Mouse (Mus musculus) heart, embryonic 10.5 days (tissue): ENCODE measurements around the gene Med23. TPM values are rescaled to one million over a fixed set of nuclear protein-coding genes. Genes with fewer than 3 reads are reported as not detected.

Source experiments
- DNase-seq: peaks from one replicate; pipeline ENCODE4 v3.0.0-alpha.2; 2017; ENCODE audit warnings: low spot score
- H3K27ac ChIP-seq: fragments of 300-500 bp; sonication (generic); 2 replicates; pipeline ENCODE4 v1.5.1; 2016; ENCODE audit warnings: mild to moderate bottlenecking
- H3K27me3 ChIP-seq: fragments of 300-500 bp; sonication (generic); 2 replicates; pipeline ENCODE4 v1.6.1; 2016; ENCODE audit warnings: mild to moderate bottlenecking; ENCODE audit not compliant: poor library complexity, insufficient read depth, severe bottlenecking
- H3K36me3 ChIP-seq: fragments of 300-500 bp; sonication (generic); 2 replicates; pipeline ENCODE4 v1.6.1; 2016; ENCODE audit warnings: mild to moderate bottlenecking, moderate library complexity
- H3K4me1 ChIP-seq: fragments of 300-500 bp; sonication (generic); 2 replicates; pipeline ENCODE4 v1.6.1; 2016; ENCODE audit warnings: mild to moderate bottlenecking
- H3K4me3 ChIP-seq: fragments of 300-500 bp; sonication (generic); 2 replicates; pipeline ENCODE4 v1.5.1; 2016; ENCODE audit warnings: mild to moderate bottlenecking, moderate library complexity
- H3K9me3 ChIP-seq: fragments of 300-500 bp; sonication (generic); 2 replicates; pipeline ENCODE4 v1.6.1; 2016; ENCODE audit warnings: mild to moderate bottlenecking, moderate library complexity
- WGBS: fragments of 180-500 bp; shearing (Covaris S2); methylation state at CpG from one replicate; pipeline ENCODE4 v1.1.7; 2016; 5-methylcytosine and 5-hydroxymethylcytosine counted together
- polyA plus RNA-seq: library from polyadenylated mRNA; unstranded; fragments of >200 nt; fragmentation: Nextera tagmentation; extraction: Ambion mirVana; gene quantifications from 2 replicates; pipeline ENCODE4 v1.2.1, GENCODE M21; 2016

The Med23 gene
- polyA plus RNA-seq, 1 experiment from 2014 or later: 18.6 TPM

DNA sequence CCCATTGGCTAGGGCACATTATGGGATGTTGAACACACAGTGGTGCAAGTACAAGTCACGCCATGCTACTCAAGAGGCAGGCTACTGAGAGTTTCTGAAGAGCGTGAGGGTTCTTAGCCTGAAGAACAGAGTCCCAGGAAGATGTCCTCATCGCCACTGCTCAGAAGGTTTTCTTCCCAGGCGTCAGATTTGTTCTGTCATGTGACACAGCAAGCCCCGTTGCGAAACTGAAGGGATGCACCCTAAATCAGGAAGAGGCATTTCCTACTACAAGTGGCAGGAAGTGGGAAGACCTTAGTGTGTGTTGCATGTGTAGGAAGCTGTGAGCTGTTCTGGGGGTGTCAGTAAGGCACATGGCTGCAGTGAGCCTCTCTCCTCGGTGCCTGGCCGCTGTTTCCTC is 41.4 kb downstream of the Med23 start:
- no peak overlapping the region for H3K27ac ChIP-seq
- DNase-seq: peak; percentile 54
- no peaks in the 10 kb centered on the region for H3K9me3 ChIP-seq
- H3K27me3 ChIP-seq: no peaks in the 10 kb centered on the region
- no peaks in the 10 kb centered on the region for H3K4me1 ChIP-seq
- 89% methylated on average over 8 of the region's 8 CpGs for WGBS
- no peak overlapping the region for H3K4me3 ChIP-seq
- H3K36me3 ChIP-seq: peaks cover 94% of the 10 kb centered on the region

DNA sequence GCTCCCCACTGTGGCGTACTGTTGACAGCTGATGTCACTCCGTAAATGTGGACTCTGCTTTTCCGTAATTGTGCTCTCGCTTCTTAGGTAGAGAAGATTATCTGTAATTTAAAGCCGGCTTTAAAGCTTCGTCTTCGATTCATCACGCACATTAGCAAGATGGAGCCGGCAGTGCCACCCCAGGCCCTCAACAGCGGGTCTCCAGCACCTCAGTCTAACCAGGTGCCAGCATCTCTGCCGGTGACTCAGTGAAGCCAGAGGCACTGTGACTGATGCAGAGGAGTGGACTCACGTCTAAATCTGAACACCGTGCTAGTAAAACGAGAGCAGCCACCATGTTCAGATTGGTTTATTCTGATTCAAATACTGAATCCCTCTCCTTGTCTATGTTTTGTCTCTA is 42.8 kb downstream of the Med23 start:
- H3K4me1 ChIP-seq: no peaks in the 10 kb centered on the region
- no peaks in the 10 kb centered on the region for H3K9me3 ChIP-seq
- no peak overlapping the region for H3K4me3 ChIP-seq
- peaks cover 82% of the 10 kb centered on the region for H3K36me3 ChIP-seq
- DNase-seq: peak; percentile 55
- no peak overlapping the region for H3K27ac ChIP-seq
- WGBS: 95% methylated on average over 14 of the region's 14 CpGs
- H3K27me3 ChIP-seq: no peaks in the 10 kb centered on the region

DNA sequence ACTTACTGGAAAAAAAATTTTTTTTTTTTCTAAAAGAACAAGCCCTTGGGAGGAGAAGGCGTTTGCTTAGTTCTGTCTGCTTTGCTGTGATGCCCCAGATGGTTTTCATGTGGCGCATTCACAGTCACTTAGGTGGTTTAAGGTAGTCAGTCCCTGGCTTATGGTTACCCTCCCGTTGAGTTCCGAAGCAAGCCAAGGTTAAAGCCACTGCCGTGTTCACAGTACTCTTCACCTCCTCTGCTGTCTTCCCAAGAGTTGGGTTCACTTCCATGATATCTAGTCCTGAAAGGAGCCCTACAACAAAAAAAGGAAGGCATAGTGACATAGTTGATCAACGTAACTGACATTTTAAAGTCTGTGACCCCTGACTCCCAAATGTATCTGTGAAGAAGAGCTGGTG is 45.7 kb downstream of the Med23 start:
- no peak overlapping the region for H3K27ac ChIP-seq
- H3K27me3 ChIP-seq: no peaks in the 10 kb centered on the region
- H3K9me3 ChIP-seq: no peaks in the 10 kb centered on the region
- WGBS: 86% methylated on average over 6 of the region's 6 CpGs
- peak; percentile 28 for DNase-seq
- H3K36me3 ChIP-seq: peaks cover 55% of the 10 kb centered on the region
- H3K4me1 ChIP-seq: no peaks in the 10 kb centered on the region
- no peak overlapping the region for H3K4me3 ChIP-seq

DNA sequence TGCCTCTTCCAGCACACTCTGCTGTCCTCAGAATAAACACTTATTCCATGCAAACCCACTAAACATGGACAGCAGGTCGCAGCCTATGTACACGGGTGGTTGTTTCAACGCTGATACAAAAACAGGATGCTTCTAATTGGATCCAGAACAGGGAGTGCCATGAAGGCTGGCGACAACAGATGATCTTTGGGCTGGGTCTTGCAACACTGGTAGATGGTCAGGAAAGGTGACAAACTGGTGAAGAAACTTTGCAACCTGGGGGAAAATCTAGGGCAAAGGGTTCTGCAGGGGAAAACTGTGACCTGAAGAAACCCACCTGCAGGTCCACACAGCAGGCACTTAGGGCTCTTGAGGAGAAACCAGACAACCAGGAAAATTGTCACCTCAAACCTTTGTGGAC is 53.2 kb downstream of the Med23 start:
- H3K27ac ChIP-seq: no peak overlapping the region
- no peak for DNase-seq
- H3K9me3 ChIP-seq: no peaks in the 10 kb centered on the region
- H3K36me3 ChIP-seq: no peaks in the 10 kb centered on the region; the same call in 1 of the 2 replicates
- no peaks in the 10 kb centered on the region for H3K27me3 ChIP-seq
- no peak overlapping the region for H3K4me3 ChIP-seq
- peaks cover 17% of the 10 kb centered on the region for H3K4me1 ChIP-seq
- WGBS: 69% methylated on average over 4 of the region's 4 CpGs

DNA sequence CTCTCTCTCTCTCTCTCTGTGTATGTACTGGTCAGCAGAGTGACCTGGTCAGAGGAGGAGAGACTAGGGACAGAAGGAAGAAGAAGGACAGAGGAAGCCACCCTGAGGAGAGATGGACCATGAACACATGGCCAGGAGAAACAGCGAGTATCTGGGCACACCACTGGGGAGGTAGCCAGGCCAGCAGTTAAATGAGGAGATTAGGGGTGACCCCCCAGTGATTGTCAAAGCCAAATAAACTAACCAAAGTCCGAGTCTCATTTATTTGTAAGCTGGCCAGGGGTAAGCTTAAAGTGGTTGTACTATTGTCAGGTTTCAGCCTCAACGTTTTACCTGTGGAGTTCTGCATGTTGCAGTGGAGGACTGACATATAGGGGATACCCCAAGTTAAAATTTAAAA is 54.5 kb downstream of the Med23 start:
- Histone ChIP-seq H3K27me3 (no peaks in the 10 kb centered on the region), H3K4me3 (no peak overlapping the region), H3K36me3 (no peaks in the 10 kb centered on the region), H3K9me3 (no peaks in the 10 kb centered on the region), H3K27ac (no peak overlapping the region), H3K4me1 (peaks cover 20% of the 10 kb centered on the region)
- 66% methylated on average over 3 of the region's 3 CpGs for WGBS
- DNase-seq: no peak

DNA sequence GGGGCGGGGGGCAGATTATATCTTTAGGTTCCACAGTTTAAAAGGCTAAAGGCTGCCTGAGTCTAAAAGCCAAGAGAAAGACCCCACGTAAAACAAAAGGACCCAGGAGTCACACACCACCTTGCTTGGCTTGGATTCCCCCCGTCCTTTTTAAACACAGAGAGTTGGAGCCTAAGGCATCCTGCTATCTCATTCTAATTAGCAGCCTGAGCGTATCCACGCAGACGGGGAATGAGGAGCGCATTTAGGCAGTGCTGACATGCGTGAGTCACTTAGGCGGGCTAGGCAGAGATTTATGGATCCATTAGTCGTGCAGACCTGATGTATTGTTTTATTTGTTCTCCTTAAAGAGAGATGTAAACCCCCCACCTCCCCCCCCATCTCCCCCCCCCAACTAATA is 56.6 kb downstream of the Med23 start:
- Histone ChIP-seq H3K27ac (no peak overlapping the region), H3K27me3 (no peaks in the 10 kb centered on the region), H3K36me3 (no peaks in the 10 kb centered on the region), H3K9me3 (no peaks in the 10 kb centered on the region), H3K4me1 (peaks cover 20% of the 10 kb centered on the region), H3K4me3 (no peak overlapping the region)
- no peak for DNase-seq
- 41% methylated on average over 10 of the region's 10 CpGs for WGBS

DNA sequence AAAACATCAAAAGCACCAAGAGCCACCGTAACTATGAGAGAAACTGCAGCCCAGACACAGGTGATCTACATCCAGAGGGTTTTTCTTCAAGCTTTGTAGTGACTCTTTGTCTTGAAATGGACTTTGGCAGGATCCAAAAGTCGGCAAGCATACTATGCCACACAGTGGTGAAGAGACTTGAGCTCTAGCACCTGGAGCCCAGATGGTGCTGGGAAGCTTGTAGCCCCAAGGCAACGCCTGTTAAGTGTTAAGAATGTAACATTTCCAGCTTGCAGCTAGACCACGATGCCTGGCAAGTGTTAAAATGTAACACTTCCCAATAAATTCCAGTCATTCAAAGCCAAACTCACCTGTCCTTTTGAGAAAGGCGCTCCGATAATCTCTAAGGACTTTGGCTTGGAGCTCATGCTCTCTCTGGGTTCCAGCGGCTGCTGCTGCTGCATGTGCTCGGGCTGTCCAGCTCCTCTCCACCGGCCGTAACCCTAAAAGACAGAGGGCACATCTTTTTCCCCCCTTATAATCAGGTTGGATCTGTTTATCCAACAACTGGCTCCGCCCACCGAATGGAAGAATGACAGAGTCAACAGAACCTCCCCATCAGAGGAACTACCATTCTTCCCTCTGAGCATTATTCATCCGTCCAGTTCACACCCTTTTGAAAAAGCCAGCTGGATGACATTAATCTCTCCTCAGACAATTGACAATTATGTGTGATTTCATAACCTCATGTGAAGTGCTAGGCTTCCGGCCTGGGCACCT is 57.4 kb downstream of the Med23 start, which contains the start of gene Arg1:
Gene Arg1 (minus strand): TSS at position 523 of the 759 bp plus-strand sequence.
- Histone ChIP-seq H3K4me1 (peaks cover 20% of the 10 kb centered on the region), H3K4me3 (peak within 1 kb of the TSS; percentile 48), H3K27me3 (no peaks in the 10 kb centered on the region), H3K36me3 (no peaks in the 10 kb centered on the region), H3K9me3 (no peaks in the 10 kb centered on the region), H3K27ac (0 out of 2 replicates have a peak within 1 kb of the TSS, but pooled peaks have one; percentile 36)
- WGBS: 53% methylated on average over 14 of the region's 14 CpGs
- no peak for DNase-seq

DNA sequence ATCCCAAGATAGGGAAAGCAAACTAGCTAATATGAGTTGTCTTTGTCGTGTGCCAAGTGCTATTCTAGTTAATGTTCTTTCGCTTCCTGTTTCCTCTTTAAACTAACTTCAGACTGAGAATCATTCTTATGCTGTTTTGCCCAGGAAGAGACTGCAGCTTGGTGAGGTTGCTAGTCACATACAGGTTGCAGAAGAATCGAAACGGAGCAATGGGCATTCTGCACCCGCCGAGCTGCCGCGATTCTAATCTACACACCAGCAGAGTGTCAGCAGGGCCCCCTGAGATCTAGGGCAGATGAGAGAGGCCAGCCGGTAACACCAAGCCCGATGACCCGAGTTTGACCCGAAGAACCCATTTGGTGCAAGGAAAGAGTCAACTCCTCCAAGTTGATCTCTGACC is 58.3 kb downstream of the Med23 start:
- Histone ChIP-seq H3K36me3 (no peaks in the 10 kb centered on the region), H3K27ac (0 out of 2 replicates have a peak overlapping the region, but pooled peaks have one; percentile 36), H3K4me3 (peak overlapping the region; percentile 48), H3K4me1 (peaks cover 20% of the 10 kb centered on the region), H3K9me3 (no peaks in the 10 kb centered on the region), H3K27me3 (no peaks in the 10 kb centered on the region)
- WGBS: 13% methylated on average over 12 of the region's 12 CpGs
- DNase-seq: no peak

DNA sequence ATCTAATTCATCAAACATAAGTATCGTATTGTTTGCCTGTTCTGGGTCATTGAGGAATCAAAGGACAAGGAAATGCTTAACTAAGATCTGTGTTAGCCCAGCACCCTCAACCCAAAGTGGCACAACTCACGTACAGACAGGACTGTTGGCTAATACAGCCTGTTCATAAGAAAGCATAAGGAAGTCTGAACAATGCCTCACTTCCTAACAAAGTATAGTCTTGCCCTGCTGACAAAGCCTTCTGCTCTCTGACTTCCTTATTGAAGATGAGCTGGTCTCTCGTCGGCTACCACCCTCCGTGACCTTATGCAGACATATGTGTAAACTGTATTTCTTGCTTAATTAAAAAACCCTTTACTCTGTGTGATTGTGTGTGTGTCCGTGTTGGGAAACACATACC is 60.4 kb downstream of the Med23 start:
- H3K27me3 ChIP-seq: no peaks in the 10 kb centered on the region
- 78% methylated on average over 6 of the region's 6 CpGs for WGBS
- no peaks in the 10 kb centered on the region for H3K36me3 ChIP-seq
- no peak for DNase-seq
- peaks cover 20% of the 10 kb centered on the region for H3K4me1 ChIP-seq
- H3K27ac ChIP-seq: no peak overlapping the region
- no peak overlapping the region for H3K4me3 ChIP-seq
- no peaks in the 10 kb centered on the region for H3K9me3 ChIP-seq

DNA sequence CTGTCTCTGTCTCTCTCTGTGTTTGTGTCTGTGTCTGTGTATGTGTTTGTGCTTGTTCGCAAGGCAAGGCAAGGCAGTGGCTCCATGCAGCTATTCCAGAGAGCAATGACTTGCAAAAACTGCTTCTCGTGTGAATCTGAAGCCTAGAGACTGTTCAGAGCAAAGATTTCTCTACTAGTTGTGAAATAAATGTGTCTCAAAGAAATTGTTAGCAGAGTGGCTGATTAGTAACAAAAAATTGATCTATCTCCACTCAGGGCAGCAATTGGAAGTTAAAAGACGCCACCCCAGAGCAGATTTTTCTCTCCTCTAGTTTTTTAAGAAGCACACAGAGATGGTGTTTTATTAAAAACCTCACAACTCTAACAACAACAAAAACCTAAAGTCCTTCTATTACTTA is 78.1 kb downstream of the Med23 start:
- H3K36me3 ChIP-seq: no peaks in the 10 kb centered on the region
- no peak overlapping the region for H3K4me3 ChIP-seq
- H3K9me3 ChIP-seq: no peaks in the 10 kb centered on the region
- DNase-seq: no peak
- WGBS: 87% methylated on average over 3 of the region's 3 CpGs
- H3K27me3 ChIP-seq: no peaks in the 10 kb centered on the region
- H3K27ac ChIP-seq: no peak overlapping the region
- H3K4me1 ChIP-seq: no peaks in the 10 kb centered on the region; the same call in 1 of the 2 replicates

DNA sequence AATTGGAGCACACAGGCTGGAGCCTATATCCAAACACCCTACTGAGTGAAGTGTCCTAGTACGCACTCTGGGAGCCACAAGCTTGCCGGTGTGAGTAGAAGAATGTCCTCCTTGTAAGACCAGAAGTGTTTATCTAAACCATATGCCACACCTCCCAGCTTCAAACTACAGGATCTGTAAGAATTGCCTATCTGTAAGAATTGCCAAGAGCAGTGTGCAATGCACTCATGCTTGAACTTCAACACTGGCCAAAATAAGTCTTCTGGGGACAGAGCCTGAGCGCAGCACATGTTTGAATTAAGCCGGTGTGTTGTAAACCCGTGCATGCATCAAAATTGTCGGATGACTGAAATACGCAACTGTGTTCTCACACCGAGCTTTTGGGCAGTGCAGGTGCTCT is 78.5 kb downstream of the Med23 start:
- no peak for DNase-seq
- H3K36me3 ChIP-seq: no peaks in the 10 kb centered on the region
- 72% methylated on average over 8 of the region's 8 CpGs for WGBS

DNA sequence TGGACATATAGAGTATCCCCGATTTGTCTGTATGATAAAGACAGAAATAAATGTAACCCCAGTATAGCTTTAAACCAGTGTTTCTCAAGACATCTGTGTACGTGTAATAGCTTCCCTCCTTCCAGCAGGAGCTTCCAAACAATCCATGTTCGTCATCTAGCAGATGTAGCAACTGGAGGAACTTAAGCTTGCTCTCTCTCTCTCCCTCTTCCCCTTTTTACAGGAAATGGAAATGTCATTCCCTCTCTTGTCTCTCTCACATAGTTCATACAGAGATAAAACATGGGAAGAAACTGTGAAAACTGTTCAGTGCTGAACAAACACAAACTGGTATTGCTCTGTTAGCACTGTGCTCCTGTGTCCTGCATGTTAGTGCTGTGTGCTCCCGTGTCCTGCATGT is 80.4 kb downstream of the Med23 start:
- Histone ChIP-seq H3K27me3 (no peaks in the 10 kb centered on the region), H3K4me1 (no peaks in the 10 kb centered on the region; the same call in 1 of the 2 replicates), H3K9me3 (no peaks in the 10 kb centered on the region), H3K4me3 (no peak overlapping the region), H3K36me3 (no peaks in the 10 kb centered on the region), H3K27ac (no peak overlapping the region)
- WGBS: 71% methylated on average over 4 of the region's 4 CpGs
- no peak for DNase-seq

More for the DNA sequence above, 78.5 kb downstream of the Med23 start:
- no peaks in the 10 kb centered on the region; the same call in 1 of the 2 replicates for H3K4me1 ChIP-seq
- H3K9me3 ChIP-seq: no peaks in the 10 kb centered on the region
- H3K4me3 ChIP-seq: no peak overlapping the region
- no peak overlapping the region for H3K27ac ChIP-seq
- no peaks in the 10 kb centered on the region for H3K27me3 ChIP-seq

DNA sequence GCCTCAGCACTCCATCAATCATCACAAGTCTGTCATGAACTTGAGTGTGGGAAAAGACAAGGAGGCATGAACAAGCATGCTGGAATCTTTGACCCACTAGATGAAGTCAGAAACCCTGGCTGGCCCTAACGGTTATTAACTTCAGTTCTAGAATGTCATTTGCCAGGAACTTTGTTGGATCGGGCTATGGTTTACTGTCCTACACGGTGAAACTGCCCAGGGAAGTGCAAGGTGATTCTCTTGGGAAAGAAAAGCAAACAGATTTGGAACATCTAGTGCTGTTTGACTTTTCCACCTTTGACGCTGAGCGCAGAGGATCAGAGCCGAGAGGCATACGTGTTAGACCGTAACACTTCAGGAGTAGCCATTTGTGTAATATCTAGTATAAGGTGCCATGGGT is 81.8 kb downstream of the Med23 start:
- DNase-seq: no peak
- no peaks in the 10 kb centered on the region; the same call in 1 of the 2 replicates for H3K4me1 ChIP-seq
- no peaks in the 10 kb centered on the region for H3K9me3 ChIP-seq
- WGBS: 83% methylated on average over 8 of the region's 8 CpGs
- H3K36me3 ChIP-seq: no peaks in the 10 kb centered on the region
- H3K4me3 ChIP-seq: no peak overlapping the region
- H3K27me3 ChIP-seq: no peaks in the 10 kb centered on the region
- no peak overlapping the region for H3K27ac ChIP-seq
